Mouse (Mus musculus) common myeloid progenitor, adult 5-6 weeks (primary cell): ENCODE results near the gene H2afx. TPM values are rescaled to one million over a fixed set of nuclear protein-coding genes. Genes with fewer than 3 reads are reported as not detected.
"Not testable (repeated sequence)": the region's sequence is repeated elsewhere in the genome, so short reads cannot be mapped to it uniquely, and the experiment has no call there.

Experiments
- ATAC-seq: replicated peaks from 2 replicates; pipeline ENCODE4 v1.8.0; 2016; ENCODE audit warnings: low read depth, mild to moderate bottlenecking, moderate TSS enrichment, inconsistent platforms; ENCODE audit not compliant: poor library complexity, severe bottlenecking
- total RNA-seq: library from RNA; stranded (forward); fragments of 200-1000, 187-1606 nt; gene quantifications from 2 replicates; pipeline ENCODE4 v1.2.3, GENCODE M21; 2017

Gene H2afx
- total RNA-seq, 1 experiment from 2014 or later: 311 TPM

GRCm38 (mm10) chr9:44376141-44376540 is 41.6 kb downstream of the H2afx start:
- no peak for ATAC-seq

GRCm38 (mm10) chr9:44377335-44377734 is 42.8 kb downstream of the H2afx start:
- ATAC-seq: not testable (repeated sequence)

GRCm38 (mm10) chr9:44378153-44378730 is 43.7 kb downstream of the H2afx start:
- no peak for ATAC-seq

GRCm38 (mm10) chr9:44379054-44379834 is 44.8 kb downstream of the H2afx start, which contains the start of gene Hyou1:
Gene Hyou1, plus strand, starts transcription at chr9:44379490.
- peak; percentile 96 for ATAC-seq

- no peak for ATAC-seq
Measured at GRCm38 (mm10) chr9:44379862-44380261, 45.4 kb downstream of the H2afx start.

DNA sequence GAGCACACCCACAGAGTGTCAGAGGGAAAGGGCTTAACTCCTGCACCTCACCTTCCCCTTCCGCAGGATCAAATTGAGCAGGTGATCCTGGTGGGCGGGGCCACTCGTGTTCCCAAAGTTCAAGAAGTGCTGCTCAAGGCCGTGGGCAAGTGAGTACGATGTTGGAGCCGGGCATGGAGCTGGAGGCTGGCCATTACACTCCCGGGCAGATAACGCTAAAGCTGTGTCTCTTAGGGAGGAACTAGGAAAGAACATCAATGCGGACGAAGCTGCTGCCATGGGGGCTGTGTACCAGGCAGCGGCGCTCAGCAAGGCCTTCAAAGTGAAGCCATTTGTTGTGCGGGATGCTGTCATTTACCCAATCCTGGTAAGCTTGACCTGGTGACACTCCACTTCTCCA is 50.1 kb downstream of the H2afx start:
- ATAC-seq: no peak

Other genes starting within 250 kb of the H2afx start
- not detected in 2 replicates for gene Mfrp, start 233.0 kb upstream of the H2afx start, total RNA-seq
- not detected in 2 replicates for gene C1qtnf5, start 227.4 kb upstream of the H2afx start, total RNA-seq
- not detected in 2 replicates for gene Gm49380, start 221.2 kb upstream of the H2afx start, total RNA-seq
- gene Rnf26, start 221.2 kb upstream of the H2afx start, total RNA-seq: 19.3 and 21.8 TPM in 2 replicates
- gene Mcam, start 200.2 kb upstream of the H2afx start, total RNA-seq: 0.15 and 2.6 TPM in 2 replicates
- 27.7 and 32.7 TPM in 2 replicates for gene Cbl, start 100.6 kb upstream of the H2afx start, total RNA-seq
- gene Ccdc153, start 94.0 kb upstream of the H2afx start, total RNA-seq: not detected in 2 replicates
- gene Pdzd3, start 83.2 kb upstream of the H2afx start, total RNA-seq: 0.58 TPM in 1 of 2 replicates, not detected in the other
- gene Nlrx1, start 66.1 kb upstream of the H2afx start, total RNA-seq: 1.6 and 3.4 TPM in 2 replicates
- 4.2 and 4.8 TPM in 2 replicates for gene Abcg4, start 46.1 kb upstream of the H2afx start, total RNA-seq
- 10.6 and 12.1 TPM in 2 replicates for gene Hinfp, start 29.0 kb upstream of the H2afx start, total RNA-seq
- 2.1 and 4.4 TPM in 2 replicates for gene C2cd2l, start 14.4 kb upstream of the H2afx start, total RNA-seq
- 10.6 and 14.2 TPM in 2 replicates for gene Dpagt1, start 8.7 kb upstream of the H2afx start, total RNA-seq
- gene Hmbs, start 9.5 kb downstream of the H2afx start, total RNA-seq: 71.4 and 73.7 TPM in 2 replicates
- 16.9 and 18.6 TPM in 2 replicates for gene Vps11, start 27.0 kb downstream of the H2afx start, total RNA-seq
- 90.4 and 99.1 TPM in 2 replicates for gene Hyou1, start 44.8 kb downstream of the H2afx start, total RNA-seq
- gene Slc37a4, start 62.2 kb downstream of the H2afx start, total RNA-seq: 15.7 and 26.1 TPM in 2 replicates
- gene Rps25, start 72.4 kb downstream of the H2afx start, total RNA-seq: 2,354 and 2,766 TPM in 2 replicates
- gene Trappc4, start 72.9 kb downstream of the H2afx start, total RNA-seq: 29.5 and 39.8 TPM in 2 replicates
- gene Ccdc84, start 83.9 kb downstream of the H2afx start, total RNA-seq: 18.8 and 35.2 TPM in 2 replicates
- not detected in 2 replicates for gene Foxr1, start 106.4 kb downstream of the H2afx start, total RNA-seq
- gene Upk2, start 120.3 kb downstream of the H2afx start, total RNA-seq: not detected in 2 replicates
- 3.1 and 5.7 TPM in 2 replicates for gene Bcl9l, start 148.1 kb downstream of the H2afx start, total RNA-seq
- gene Cxcr5, start 227.2 kb downstream of the H2afx start, total RNA-seq: not detected in 2 replicates